Mouse (Mus musculus): ENCODE results near the gene Gm21992.

Gm21992 gene

DNA sequence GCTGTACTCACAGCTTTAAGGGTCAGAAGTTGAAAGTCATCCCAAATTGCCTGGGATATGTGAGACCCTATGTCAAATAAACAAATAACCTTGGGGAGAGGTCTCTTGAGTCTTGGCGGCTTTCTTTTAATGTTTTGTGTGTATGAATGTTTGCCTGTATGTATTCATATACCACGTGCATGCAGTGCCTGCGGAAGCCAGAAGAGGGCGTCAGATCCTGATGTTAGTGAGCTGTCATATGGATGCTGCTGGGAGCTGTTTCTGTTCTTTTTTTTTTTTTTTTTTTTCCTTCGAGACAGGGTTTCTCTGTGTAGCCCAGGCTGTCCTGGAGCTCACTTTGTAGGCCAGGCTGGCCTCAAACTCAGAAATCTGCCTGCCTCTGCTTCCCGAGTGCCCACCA, 1.6 kb upstream of the Gm21992 start:
- 83% methylated on average over 6 of the region's 6 CpGs for WGBS

DNA sequence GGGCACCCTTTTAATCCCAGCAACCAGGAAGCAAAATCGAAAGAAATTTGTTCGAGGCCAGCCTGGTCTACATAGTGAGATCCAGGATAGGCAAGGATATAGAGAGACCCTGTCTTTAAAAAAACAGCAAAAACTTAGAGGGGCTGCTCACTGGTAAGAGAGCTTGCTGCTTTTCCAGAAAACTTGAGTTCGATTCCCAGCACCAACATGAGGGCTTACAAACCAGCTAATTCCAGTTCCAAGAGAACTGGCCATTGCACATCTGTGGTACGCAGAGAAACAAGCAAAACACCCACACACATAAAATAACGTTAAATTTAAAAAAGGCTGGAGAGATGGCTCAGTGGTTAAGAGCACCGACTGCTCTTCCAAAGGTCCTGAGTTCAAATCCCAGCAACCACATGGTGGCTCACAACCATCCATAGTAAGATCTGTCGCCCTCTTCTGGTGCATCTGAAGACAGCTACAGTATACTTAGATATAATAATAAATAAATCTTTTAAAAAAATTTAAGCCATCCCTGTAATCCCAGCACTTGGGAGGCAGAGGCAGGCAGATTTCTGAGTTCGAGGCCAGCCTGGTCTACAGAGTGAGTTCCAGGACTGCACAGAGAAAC, 1.0 kb upstream of the Gm21992 start:
- 77% methylated on average over 8 of the region's 8 CpGs for whole genome bisulfite sequencing

- WGBS, result 1% methylated on average over 12 of the region's 12 CpGs
Measured at GRCm38 (mm10) chr19:4811909-4812242, 464 bp upstream of the Gm21992 start.

GRCm38 (mm10) chr19:4810746-4811062, 708 bp downstream of the Gm21992 start:
- 0% methylated on average over 17 of the region's 17 CpGs for WGBS

DNA sequence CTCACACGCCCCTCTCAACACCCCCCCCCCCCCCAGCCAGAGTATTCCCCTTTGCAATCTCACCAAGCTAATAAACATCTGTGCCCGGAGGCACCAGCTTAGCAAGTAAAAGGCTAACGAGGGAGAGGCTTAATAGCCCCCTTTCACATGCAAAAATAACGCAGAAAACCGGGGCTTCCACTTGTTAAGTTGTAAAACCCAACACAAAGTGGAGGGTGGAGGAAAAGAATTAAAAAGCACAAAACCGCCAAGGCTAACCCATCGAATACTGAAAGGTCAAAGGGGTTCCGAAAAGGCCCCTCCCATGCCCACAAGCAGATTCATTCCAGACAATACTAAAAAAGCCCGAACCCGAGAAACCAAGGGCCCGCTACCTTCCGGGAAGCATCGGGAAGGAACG, 1.1 kb downstream of the Gm21992 start:
- under 1% methylated on average over 14 of the region's 14 CpGs for WGBS

DNA sequence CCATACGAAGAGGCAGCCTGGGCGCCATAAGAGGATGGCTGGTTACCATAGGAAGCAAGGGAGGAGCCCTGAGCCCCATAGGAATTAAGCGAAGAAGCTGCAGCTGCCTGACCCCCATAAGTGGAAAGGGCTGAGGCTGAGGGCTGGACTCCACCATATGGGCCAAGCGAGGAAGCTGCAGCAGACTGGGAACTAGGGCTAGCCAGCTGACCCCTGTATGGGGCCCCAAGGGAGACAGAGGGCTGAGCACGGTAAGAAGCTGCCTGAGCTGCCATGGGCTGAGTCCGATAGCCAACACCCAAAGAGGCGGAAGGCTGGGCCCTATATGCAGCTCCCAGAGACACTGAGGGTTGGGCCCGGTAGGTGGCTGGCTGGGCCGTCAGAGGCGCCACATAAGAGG, 8.1 kb downstream of the Gm21992 start:
- 86% methylated on average over 10 of the region's 10 CpGs for WGBS

- 86% methylated on average over 7 of the region's 7 CpGs for WGBS
Measured at GRCm38 (mm10) chr19:4802691-4803091, 8.7 kb downstream of the Gm21992 start.

DNA sequence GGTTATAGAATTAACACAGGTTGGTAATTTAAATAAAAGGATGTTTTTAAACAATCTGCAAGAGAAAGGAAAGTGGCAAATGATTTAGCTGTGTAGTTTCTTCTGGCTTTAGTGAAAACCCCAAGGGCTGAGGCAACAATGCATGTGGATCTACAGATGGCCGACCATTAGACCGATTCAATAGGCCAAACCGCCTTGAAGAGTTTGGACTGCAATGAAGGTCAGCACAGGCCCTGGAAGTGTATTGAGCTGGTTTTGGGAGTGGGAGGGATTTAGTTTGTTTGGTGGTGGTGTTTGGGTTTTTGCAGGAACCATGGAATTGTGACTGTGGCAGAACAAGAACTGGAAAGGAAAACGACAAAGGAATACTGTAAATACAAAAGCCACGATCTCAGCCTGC, 12.3 kb downstream of the Gm21992 start:
- 80% methylated on average over 5 of the region's 5 CpGs for WGBS

DNA sequence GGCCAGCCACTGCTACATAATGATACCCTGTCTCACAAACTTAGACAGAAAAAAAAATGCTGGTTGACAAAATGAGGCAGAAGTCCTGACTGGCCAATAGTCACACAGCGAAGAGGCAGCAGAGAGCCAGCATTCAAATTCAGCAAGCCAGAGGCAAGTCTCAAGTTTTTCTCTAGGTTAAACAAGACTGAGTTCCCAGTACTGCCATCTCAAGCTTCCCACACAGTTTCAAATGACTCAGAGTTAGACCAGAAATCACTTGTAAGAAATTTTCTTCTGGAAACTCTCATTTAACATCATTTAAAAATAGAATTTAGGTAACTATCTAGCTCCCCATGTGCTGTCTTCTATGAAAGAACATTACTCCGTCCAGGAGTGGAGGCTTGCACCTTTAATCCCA, 13.6 kb downstream of the Gm21992 start:
- 47% methylated on average over 2 of the region's 2 CpGs for WGBS

- 71% methylated on average over 1 of the region's 1 CpGs for WGBS
Measured at GRCm38 (mm10) chr19:4795929-4796328, 15.5 kb downstream of the Gm21992 start.

GRCm38 (mm10) chr19:4793831-4794422, 17.5 kb downstream of the Gm21992 start, which contains the start of gene Rbm4:
Rbm4 (minus strand) TSS chr19:4793901.
- under 1% methylated on average over 31 of the region's 31 CpGs for WGBS

GRCm38 (mm10) chr19:4793281-4793830, 18.1 kb downstream of the Gm21992 start:
- WGBS, result under 1% methylated on average over 16 of the region's 16 CpGs

GRCm38 (mm10) chr19:4786313-4786712, 25.1 kb downstream of the Gm21992 start:
- WGBS, result 86% methylated on average over 2 of the region's 2 CpGs

DNA sequence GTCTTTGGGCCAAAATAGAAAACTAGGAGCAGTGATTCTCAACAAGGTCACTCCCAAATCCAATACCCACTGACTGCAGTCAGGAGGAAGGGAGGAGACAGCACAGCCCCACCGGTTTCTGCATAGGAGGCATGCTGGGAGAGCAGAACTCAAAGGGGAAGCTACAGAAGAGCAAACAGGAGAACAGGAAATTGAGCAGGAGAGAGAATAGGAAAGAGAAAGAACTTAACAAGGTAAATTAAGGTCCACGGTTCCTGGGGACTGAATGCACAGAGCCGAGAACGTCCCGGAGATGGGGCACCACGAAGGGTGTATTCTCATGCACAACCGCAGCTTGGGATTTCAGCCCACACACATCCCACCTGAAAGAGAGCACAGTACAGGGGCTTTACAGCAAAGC, 26.2 kb downstream of the Gm21992 start:
- 60% methylated on average over 7 of the region's 7 CpGs for WGBS

DNA sequence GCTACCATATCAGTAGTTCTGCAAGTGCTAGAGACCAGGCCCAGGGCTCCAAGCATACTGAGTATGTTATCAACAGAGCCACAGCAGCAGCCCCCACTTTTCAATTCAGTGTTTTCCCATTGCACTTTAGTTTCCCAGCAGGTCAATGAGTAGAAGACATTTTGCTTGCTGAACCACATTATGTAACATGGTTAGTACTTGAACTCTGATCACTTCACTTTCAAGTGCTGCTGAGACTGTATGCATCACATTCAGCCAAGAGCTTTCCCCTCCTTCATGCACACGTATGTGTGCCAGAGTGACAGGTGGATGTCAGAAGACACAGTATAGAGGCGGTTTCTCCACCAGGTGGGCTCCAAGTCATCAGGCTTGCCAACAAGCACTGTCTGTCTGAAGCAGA, 28.5 kb downstream of the Gm21992 start:
- WGBS, result 62% methylated on average over 2 of the region's 2 CpGs

GRCm38 (mm10) chr19:4772785-4773184, 38.6 kb downstream of the Gm21992 start:
- 56% methylated on average over 3 of the region's 3 CpGs for WGBS

DNA sequence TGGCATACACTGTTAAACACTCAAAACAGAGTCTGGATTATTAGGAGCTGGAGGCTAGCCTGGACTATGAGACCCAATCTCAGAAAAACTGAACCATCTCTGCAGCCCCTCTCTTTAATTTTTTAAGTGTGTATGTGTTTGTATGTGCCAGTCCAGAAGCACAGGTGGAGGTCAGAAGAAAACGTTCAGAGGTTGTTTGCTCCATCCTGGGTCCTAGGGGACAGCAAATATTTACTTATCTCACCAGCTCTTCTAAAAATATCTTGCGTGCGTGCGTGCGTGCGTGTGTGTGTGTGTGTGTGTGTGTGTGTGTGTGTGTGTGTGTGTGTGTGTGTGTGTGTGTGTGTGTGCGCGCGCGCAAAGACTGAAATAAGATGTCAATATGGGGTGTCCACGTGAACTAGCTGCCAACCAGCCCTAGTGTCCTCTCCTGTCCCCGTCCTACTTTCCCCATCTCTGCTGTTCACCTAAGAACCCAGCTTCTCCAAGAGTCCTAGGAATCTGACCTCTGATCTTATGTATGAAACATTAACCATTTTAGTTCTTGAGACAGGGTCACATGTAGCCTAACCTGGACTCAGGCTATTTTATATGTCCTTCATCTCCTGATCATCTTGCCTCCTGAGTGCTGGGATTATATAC, 43.8 kb downstream of the Gm21992 start:
- 86% methylated on average over 12 of the region's 12 CpGs for WGBS

- WGBS, result 34% methylated on average over 1 of the region's 1 CpGs
Measured at GRCm38 (mm10) chr19:4762876-4763275, 48.5 kb downstream of the Gm21992 start.

GRCm38 (mm10) chr19:4760544-4760943, 50.9 kb downstream of the Gm21992 start:
- 78% methylated on average over 8 of the region's 8 CpGs for WGBS

GRCm38 (mm10) chr19:4756921-4757320, 54.5 kb downstream of the Gm21992 start:
- WGBS, result 3% methylated on average over 9 of the region's 9 CpGs

DNA sequence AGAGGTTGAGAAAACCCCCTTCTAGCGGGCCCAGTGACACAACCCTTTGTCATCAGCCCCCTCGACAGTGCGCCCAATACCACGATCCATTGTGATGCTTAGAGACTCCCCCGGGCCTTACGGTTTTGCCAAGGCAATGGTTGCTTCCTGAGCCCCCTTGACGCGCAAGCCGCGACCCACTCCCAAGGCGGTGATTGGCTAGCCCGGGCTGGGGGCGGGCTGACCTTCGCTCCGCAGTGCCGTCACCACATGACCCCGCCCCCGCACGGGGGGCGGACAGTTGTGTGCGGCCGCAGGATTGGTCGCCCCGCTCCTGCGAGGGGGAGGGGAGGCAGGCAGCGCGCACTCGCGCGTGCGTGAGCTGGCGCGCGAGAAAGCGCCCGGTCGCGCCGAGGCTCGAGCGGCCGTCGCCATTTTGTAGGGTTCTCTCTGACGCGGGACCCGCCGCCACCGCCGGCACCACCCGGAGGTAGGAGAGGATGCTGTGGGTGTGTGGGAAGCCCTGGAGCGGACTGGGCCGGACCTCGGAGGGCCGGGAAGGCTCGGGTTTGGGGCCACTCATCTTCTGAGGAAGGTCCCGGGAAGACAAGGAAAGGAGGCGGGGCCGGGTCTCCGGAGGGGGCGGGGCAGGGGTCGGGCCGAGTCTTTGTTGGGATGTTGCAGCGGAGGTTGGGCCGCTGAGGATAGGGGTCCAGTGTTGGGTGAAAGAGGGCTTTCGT, 55.1 kb downstream of the Gm21992 start, which contains the start of gene Rbm4b:
Rbm4b (plus strand) TSS at position 305 of the 719 bp plus-strand sequence.
- WGBS, result under 1% methylated on average over 65 of the region's 65 CpGs

DNA sequence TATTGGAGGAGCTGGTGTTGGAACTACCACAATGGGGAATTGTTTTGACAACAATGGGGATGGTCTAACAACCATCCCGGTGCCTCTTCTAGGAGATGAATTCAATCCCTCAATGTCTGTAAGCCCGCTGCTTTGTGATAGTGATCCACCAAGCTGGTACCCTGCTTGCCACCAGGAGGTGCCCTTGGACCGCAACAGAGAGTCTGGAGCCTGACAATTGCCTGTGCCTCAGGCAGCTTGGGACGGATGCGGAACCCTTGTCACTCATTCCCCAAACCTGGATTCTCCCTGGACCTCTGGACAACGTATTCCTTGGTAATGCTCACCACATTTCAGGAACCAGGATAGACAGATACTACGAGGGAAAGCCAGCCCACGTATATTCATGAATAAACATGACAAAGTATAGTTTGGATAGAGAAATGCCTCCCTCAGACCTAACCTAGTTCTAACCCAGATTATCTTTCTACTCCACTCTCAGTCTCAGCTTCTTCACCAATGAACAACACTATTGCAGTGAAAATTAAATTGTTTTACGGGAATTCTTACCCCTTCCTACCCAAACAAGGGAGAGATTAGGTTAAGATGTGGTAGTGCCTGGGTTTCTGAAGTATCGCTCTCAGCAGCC, 55.7 kb downstream of the Gm21992 start:
- 0% methylated on average over 10 of the region's 10 CpGs for WGBS
